Mouse (Mus musculus) C2C12 (cell line): ENCODE results near the gene Kcnh5.

Experiments used
- CEBPB ChIP-seq: IDR thresholded peaks from one replicate; pipeline ENCODE4 v1.6.1; 2011; ENCODE audit warnings: low read depth, mild to moderate bottlenecking, control low read depth, moderate library complexity
- CTCF ChIP-seq: IDR thresholded peaks from one replicate; pipeline ENCODE4 v1.5.1; 2011; ENCODE audit not compliant: control insufficient read depth, insufficient read depth, insufficient read length
- FOSL1 ChIP-seq: IDR thresholded peaks from one replicate; pipeline ENCODE4 v1.8.0; 2011; ENCODE audit warnings: mild to moderate bottlenecking, low read length; ENCODE audit not compliant: poor library complexity, insufficient read depth, severe bottlenecking
- MAX ChIP-seq: IDR thresholded peaks from one replicate; pipeline ENCODE4 v1.6.1; 2011; ENCODE audit warnings: mild to moderate bottlenecking, control low read depth
- MYOD1 ChIP-seq: IDR thresholded peaks from one replicate; pipeline ENCODE4 v1.6.1; 2011; ENCODE audit warnings: low read depth; ENCODE audit not compliant: control insufficient read depth, insufficient read length
- MYOG ChIP-seq: IDR thresholded peaks from one replicate; pipeline ENCODE4 v1.6.1; 2011; ENCODE audit not compliant: control insufficient read depth, insufficient read length; ENCODE audit errors: extremely low read depth
- USF1 ChIP-seq: IDR thresholded peaks from one replicate; pipeline ENCODE4 v1.6.1; 2011; ENCODE audit warnings: low read depth, mild to moderate bottlenecking, control low read depth, moderate library complexity

- TF ChIP-seq CTCF (no peak), MAX (no peak), CEBPB (no peak), USF1 (no peak), MYOD1 (no peak), FOSL1 (no peak), MYOG (no peak)
Measured at GRCm38 (mm10) chr12:75182646-75183045, 5.5 kb upstream of the Kcnh5 start.
